Mouse (Mus musculus) G1E (cell line): ENCODE data around the gene Hamp2. TPM values are rescaled to one million over a fixed set of nuclear protein-coding genes. Genes with fewer than 3 reads are reported as not detected.

Experiments used
- ATAC-seq: 2 replicates; pipeline ENCODE4 v1.8.0; 2016; ENCODE audit warnings: mild to moderate bottlenecking; ENCODE audit not compliant: insufficient number of reproducible peaks, poor library complexity, low FRiP score, severe bottlenecking; ENCODE audit errors: extremely low read depth
- DNase-seq: peaks from one replicate; pipeline ENCODE4 v3.0.0; 2012; ENCODE audit warnings: low spot score
- H3K27me3 ChIP-seq: 2 replicates; pipeline ENCODE4 v1.6.1; 2012; ENCODE audit warnings: mild to moderate bottlenecking, low read length, inconsistent platforms; ENCODE audit not compliant: insufficient read depth
- H3K36me3 ChIP-seq: replicated peaks from 2 replicates; pipeline ENCODE3; 2012; ENCODE audit warnings: mild to moderate bottlenecking, inconsistent platforms
- H3K4me1 ChIP-seq: 2 replicates; pipeline ENCODE4 v1.6.1; 2012; ENCODE audit warnings: low read depth, low read length, inconsistent platforms, mixed read lengths; ENCODE audit not compliant: insufficient read depth
- H3K4me3 ChIP-seq: 2 replicates; pipeline ENCODE4 v1.5.1; 2012; ENCODE audit warnings: low read depth, mild to moderate bottlenecking, inconsistent platforms, low read length, moderate library complexity, mixed read lengths
- H3K9me3 ChIP-seq: replicated peaks from 2 replicates; pipeline ENCODE4 v1.6.1; 2012; ENCODE audit warnings: inconsistent platforms
- CTCF ChIP-seq: IDR thresholded peaks from 2 replicates; pipeline ENCODE4 v1.5.1; 2012; ENCODE audit warnings: low read depth, low read length, inconsistent platforms, mixed read lengths
- GATA1 ChIP-seq: IDR thresholded peaks from 2 replicates; pipeline ENCODE4 v1.6.1; 2012; ENCODE audit warnings: borderline replicate concordance, low read length, inconsistent platforms, mixed read lengths
- GATA2 ChIP-seq: IDR thresholded peaks from 2 replicates; pipeline ENCODE4 v1.6.1; 2012; ENCODE audit warnings: low read depth, low read length, inconsistent platforms, borderline replicate concordance
- POLR2AphosphoS5 ChIP-seq: IDR thresholded peaks from 2 replicates; pipeline ENCODE4 v1.6.1; 2012; ENCODE audit warnings: low read depth, low read length, inconsistent platforms; ENCODE audit not compliant: insufficient replicate concordance
- TAL1 ChIP-seq: conservative IDR thresholded peaks from 2 replicates; pipeline ENCODE4 v1.6.1; 2012; ENCODE audit warnings: low read depth, low read length, inconsistent platforms, mixed read lengths
- polyA plus RNA-seq: library from polyadenylated mRNA; stranded (reverse); fragments of >175 nt; gene quantifications from 2 replicates; pipeline ENCODE4 v1.2.3, GENCODE M21; 2012
- total RNA-seq, 2 experiments: library from RNA; stranded (forward) in 1 of 2; stranded (reverse) in 1 of 2; fragments of 200-1000 nt in 1 of 2; fragments of >200 nt in 1 of 2; fragmentation: Nextera tagmentation in 1 of 2; gene quantifications; 2 replicates each; pipeline ENCODE4 v1.2.3; 2014 to 2017

Hamp2 gene
- total and polyA plus RNA-seq, 3 experiments: not detected

GRCm38 (mm10) chr7:30917219-30917618 is 7.3 kb downstream of the Hamp2 start:
- Histone ChIP-seq H3K4me3 (no peak overlapping the region), H3K27me3 (peaks cover 4% of the 10 kb centered on the region; the same call in 1 of the 2 replicates), H3K9me3 (no peaks in the 10 kb centered on the region), H3K4me1 (0 out of 2 replicates have a peak, but pooled peaks cover 3% of the 10 kb centered on the region), H3K36me3 (no peaks in the 10 kb centered on the region)
- TF ChIP-seq POLR2AphosphoS5 (no peak), TAL1 (no peak), CTCF (no peak), GATA1 (no peak), GATA2 (no peak)
- no peak for DNase-seq
- ATAC-seq: no peak

- ATAC-seq: no peak
- no peak for DNase-seq
- Histone ChIP-seq H3K4me1 (0 out of 2 replicates have a peak, but pooled peaks cover 3% of the 10 kb centered on the region), H3K27me3 (peaks cover 4% of the 10 kb centered on the region; the same call in 1 of the 2 replicates), H3K9me3 (no peaks in the 10 kb centered on the region), H3K36me3 (no peaks in the 10 kb centered on the region), H3K4me3 (no peak overlapping the region)
- TF ChIP-seq GATA1 (no peak), TAL1 (no peak), POLR2AphosphoS5 (no peak), CTCF (no peak), GATA2 (no peak)
Observed at GRCm38 (mm10) chr7:30916713-30917112, 7.8 kb downstream of the Hamp2 start.

- no peak for DNase-seq
- Histone ChIP-seq H3K4me1 (no peaks in the 10 kb centered on the region), H3K9me3 (no peaks in the 10 kb centered on the region), H3K27me3 (peaks cover 4% of the 10 kb centered on the region; the same call in 1 of the 2 replicates), H3K36me3 (no peaks in the 10 kb centered on the region), H3K4me3 (no peak within 1 kb of the TSS)
- ATAC-seq: no peak
- TF ChIP-seq GATA1 (no peak), GATA2 (no peak), TAL1 (no peak), CTCF (no peak), POLR2AphosphoS5 (no peak)
Observed at GRCm38 (mm10) chr7:30914732-30915131, 9.7 kb downstream of the Hamp2 start, which contains the start of gene Mag. Gene Mag (minus strand): TSS chr7:30914873.

- TF ChIP-seq GATA1 (no peak), GATA2 (no peak), CTCF (no peak), POLR2AphosphoS5 (no peak), TAL1 (no peak)
- Histone ChIP-seq H3K9me3 (no peaks in the 10 kb centered on the region), H3K36me3 (no peaks in the 10 kb centered on the region), H3K27me3 (no peaks in the 10 kb centered on the region), H3K4me1 (no peaks in the 10 kb centered on the region), H3K4me3 (no peak overlapping the region)
- no peak for ATAC-seq
- DNase-seq: no peak
Observed at GRCm38 (mm10) chr7:30909773-30910172, 14.7 kb downstream of the Hamp2 start.

- ATAC-seq: no peak
- Histone ChIP-seq H3K4me3 (no peak overlapping the region), H3K4me1 (no peaks in the 10 kb centered on the region), H3K27me3 (no peaks in the 10 kb centered on the region), H3K9me3 (no peaks in the 10 kb centered on the region), H3K36me3 (no peaks in the 10 kb centered on the region)
- no peak for TF ChIP-seq POLR2AphosphoS5
- TF ChIP-seq GATA1: no peak
- no peak for TF ChIP-seq GATA2
- no peak for TF ChIP-seq CTCF
- no peak for TF ChIP-seq TAL1
- no peak for DNase-seq
Observed at GRCm38 (mm10) chr7:30908992-30909431, 15.5 kb downstream of the Hamp2 start.

- no peaks in the 10 kb centered on the region for H3K36me3 ChIP-seq
- ATAC-seq: no peak
- H3K4me3 ChIP-seq: no peak overlapping the region
- H3K4me1 ChIP-seq: no peaks in the 10 kb centered on the region
- no peaks in the 10 kb centered on the region for H3K27me3 ChIP-seq
- no peak for DNase-seq
- TF ChIP-seq GATA2 (no peak), POLR2AphosphoS5 (no peak), CTCF (no peak), GATA1 (no peak), TAL1 (no peak)
- no peaks in the 10 kb centered on the region for H3K9me3 ChIP-seq
Observed at GRCm38 (mm10) chr7:30908277-30908991, 16.0 kb downstream of the Hamp2 start.
